In genomic region chrX:99326167-99326566, GRCm38 (mm10) we compare ENCODE assay signal across 8 mouse cellular contexts.
A peak's percentile ranks its signal among the peaks of the same experiment; 100 is the strongest.
DNase-seq lines count a peak whose midpoint lies in the region; ATAC-seq and TF ChIP-seq lines count a peak whose summit lies in the region.

No protein-coding gene starts in this region.

- H3K9ac ChIP-seq in heart, adult 2 months (ENCODE audit: low read depth, low read length): no peak overlapping the region; the same call in 1 of the 2 replicates
- H3K9ac ChIP-seq in kidney, embryonic 16.5 days (replicated peaks; ENCODE audit: low read length): no peak overlapping the region
- no peak overlapping the region for H3K9ac ChIP-seq in neural tube, embryonic 15.5 days (replicated peaks)

- H3K27me3 ChIP-seq in cerebellum, adult 2 months (ENCODE audit: control insufficient read depth, insufficient read depth, low read length): no peaks in the 10 kb centered on the region
- no peaks in the 10 kb centered on the region for H3K27me3 ChIP-seq in heart, adult 2 months (ENCODE audit: control insufficient read depth, insufficient read depth, low read length)
- peaks cover 18% of the 10 kb centered on the region; the same call in 1 of the 2 replicates for H3K27me3 ChIP-seq in kidney, embryonic 16.5 days (ENCODE audit: insufficient read depth, low read length)
- peaks cover 22% of the 10 kb centered on the region for H3K27me3 ChIP-seq in neural tube, embryonic 15.5 days (replicated peaks)

- H3K9me3 ChIP-seq in kidney, embryonic 16.5 days (ENCODE audit: low read length): no peaks in the 10 kb centered on the region
- no peaks in the 10 kb centered on the region for H3K9me3 ChIP-seq in neural tube, embryonic 15.5 days (replicated peaks)

- peak; percentile 31 to 44 for DNase-seq in cerebellum, postnatal 14 days
- DNase-seq in cerebellum, adult 2 months: no peak
- DNase-seq in adrenal gland, postnatal 25 days: peak; percentile 67
- peak; percentile 53 to 73 for DNase-seq in heart, adult 2 months
- DNase-seq in layer of hippocampus, adult 11-12 months (ENCODE audit: low spot score): no peak
- DNase-seq in thymus, postnatal 4 days: no peak

- H3K36me3 ChIP-seq in heart, adult 2 months (ENCODE audit: control insufficient read depth, insufficient read depth, low read length): no peaks in the 10 kb centered on the region; the same call in 1 of the 2 replicates
- no peaks in the 10 kb centered on the region for H3K36me3 ChIP-seq in kidney, embryonic 16.5 days (ENCODE audit: insufficient read depth, low read length)
- H3K36me3 ChIP-seq in neural tube, embryonic 15.5 days: no peaks in the 10 kb centered on the region

- peak; percentile 81 for ATAC-seq in kidney, embryonic 16.5 days (ENCODE audit: low FRiP score, low TSS enrichment)
- peak; percentile 65; the same call in 1 of the 2 replicates for ATAC-seq in neural tube, embryonic 15.5 days (ENCODE audit: low FRiP score)

- H3K4me1 ChIP-seq in cerebellum, adult 2 months (ENCODE audit: control insufficient read depth, insufficient read depth, low read length): peaks cover 2% of the 10 kb centered on the region; the same call in 1 of the 2 replicates
- H3K4me1 ChIP-seq in heart, adult 2 months (ENCODE audit: control insufficient read depth, insufficient read depth, low read length): peaks cover 12% of the 10 kb centered on the region
- H3K4me1 ChIP-seq in kidney, embryonic 16.5 days (ENCODE audit: insufficient read depth, low read length): peaks cover 23% of the 10 kb centered on the region
- H3K4me1 ChIP-seq in neural tube, embryonic 15.5 days: no peaks in the 10 kb centered on the region

- intact Hi-C loops in heart, adult 2 months (cut with DNase I): loop anchor here (2.0 to 10.0 kb wide), 2 partner anchors 37 to 191 kb away; partner anchors contain the start of gene Efnb1

- TF ChIP-seq POLR2A in cerebellum, adult 2 months (IDR thresholded peaks at IDR 0.05; ENCODE audit: borderline replicate concordance, insufficient read depth, low read length): no peak
- peak; percentile 56; the same call in 1 of the 2 replicates for TF ChIP-seq POLR2A in heart, adult 2 months (IDR thresholded peaks at IDR 0.05; ENCODE audit: insufficient read depth, low read depth, low read length)

- H3K79me2 ChIP-seq in heart, adult 2 months (replicated peaks; ENCODE audit: control insufficient read depth, insufficient read depth, low read length): no peaks in the 10 kb centered on the region

- H3K27ac ChIP-seq in cerebellum, adult 2 months (ENCODE audit: insufficient read depth, low read length): no peak overlapping the region
- no peak overlapping the region for H3K27ac ChIP-seq in heart, adult 2 months
- H3K27ac ChIP-seq in kidney, embryonic 16.5 days (ENCODE audit: low read length): peak overlapping the region; percentile 69
- no peak overlapping the region for H3K27ac ChIP-seq in neural tube, embryonic 15.5 days (replicated peaks)

- no peak for TF ChIP-seq EP300 in heart, adult 2 months (IDR thresholded peaks at IDR 0.05; ENCODE audit: insufficient read depth, low read depth, low read length)

- TF ChIP-seq CTCF in cerebellum, adult 2 months (IDR thresholded peaks at IDR 0.05; ENCODE audit: borderline replicate concordance, insufficient read depth, low read depth, low read length): no peak
- no peak for TF ChIP-seq CTCF in heart, adult 2 months (IDR thresholded peaks at IDR 0.05)

- H3K4me2 ChIP-seq in kidney, embryonic 16.5 days (replicated peaks; ENCODE audit: low read depth, low read length): no peak overlapping the region
- H3K4me2 ChIP-seq in neural tube, embryonic 15.5 days: no peak overlapping the region

- no peak overlapping the region for H3K4me3 ChIP-seq in cerebellum, adult 2 months (replicated peaks; ENCODE audit: insufficient read depth, low read depth, low read length)
- H3K4me3 ChIP-seq in heart, adult 2 months: no peak overlapping the region
- no peak overlapping the region for H3K4me3 ChIP-seq in kidney, embryonic 16.5 days (ENCODE audit: low read length)
- H3K4me3 ChIP-seq in neural tube, embryonic 15.5 days (replicated peaks): no peak overlapping the region

- WGBS in cerebellum, adult 2 months: 63% methylated on average over 7 of the region's 7 CpGs
- WGBS in heart, adult 2 months: 18% methylated on average over 7 of the region's 7 CpGs
- 56% methylated on average over 7 of the region's 7 CpGs for WGBS in kidney, embryonic 16.5 days
- 34% methylated on average over 7 of the region's 7 CpGs for WGBS in neural tube, embryonic 15.5 days

Comparison
In these comparisons a context has a peak if more than half of its experiments do, and no peak if none do; other contexts are left out.
1. DNase-seq: peak in cerebellum, postnatal 14 days (2 of 2), adrenal gland, postnatal 25 days (single experiment) and heart, adult 2 months (2 of 2); none in cerebellum, adult 2 months (0 of 2), layer of hippocampus, adult 11-12 months (single experiment) and thymus, postnatal 4 days (single experiment).